Comparison of ENCODE assay signal across 18 mouse cellular contexts in genomic region chr4:149258926-149259325, GRCm38 (mm10).
"Had no signal": no experiment of that assay in that cellular context is flagged by ENCODE, and none has a peak within 500 bp of the region (broad histone marks: within the 10 kb centered on the region; RNA-seq: fewer than 3 reads in every experiment).

No protein-coding gene starts in this region.

- DNase-seq: lung, embryonic 14.5 days; lung, postnatal 10 days; lung, postnatal 4 days; midbrain, embryonic 14.5 days; retina, postnatal 1 day; right cerebral cortex, adult 18-20 months; right cerebral cortex, postnatal 25 days; right cerebral cortex, postnatal 4 days; spleen, adult 18-20 months; thymus, adult 18-20 months; thymus, postnatal 14 days; thymus, postnatal 36 days had no signal

- H3K9ac ChIP-seq: lung, embryonic 14.5 days; midbrain, embryonic 12.5 days; neural tube, embryonic 13.5 days; neural tube, embryonic 15.5 days had no signal

- H3K27me3 ChIP-seq: midbrain, embryonic 12.5 days; neural tube, embryonic 13.5 days; neural tube, embryonic 15.5 days had no signal

- H3K27ac ChIP-seq: midbrain, embryonic 10.5 days; midbrain, embryonic 12.5 days; neural tube, embryonic 13.5 days; neural tube, embryonic 15.5 days had no signal

- H3K4me2 ChIP-seq: lung, embryonic 14.5 days; midbrain, embryonic 12.5 days; neural tube, embryonic 13.5 days; neural tube, embryonic 15.5 days had no signal

- H3K9me3 ChIP-seq: midbrain, embryonic 10.5 days; midbrain, embryonic 12.5 days; neural tube, embryonic 13.5 days; neural tube, embryonic 15.5 days had no signal

- H3K4me3 ChIP-seq: midbrain, embryonic 10.5 days; midbrain, embryonic 12.5 days; myocyte; neural tube, embryonic 13.5 days; neural tube, embryonic 15.5 days had no signal

- ATAC-seq: midbrain, embryonic 16.5 days had no signal
